Mouse (Mus musculus): ENCODE measurements around the gene Akr1d1. TPM values are rescaled to one million over a fixed set of nuclear protein-coding genes. Genes with fewer than 3 reads are reported as not detected.

Gene Akr1d1
- polyA plus RNA-seq, 1 experiment from 2014 or later: 1.2 TPM

- WGBS: 64% methylated on average over 3 of the region's 3 CpGs
- H3K9ac ChIP-seq (replicated peaks; ENCODE audit: low read length): no peak overlapping the region
- no peaks in the 10 kb centered on the region for H3K27me3 ChIP-seq (ENCODE audit: insufficient read depth, low read length)
- H3K27ac ChIP-seq (ENCODE audit: low read length): no peak overlapping the region
- ATAC-seq (ENCODE audit: low FRiP score, low TSS enrichment): no peak
- H3K4me1 ChIP-seq (ENCODE audit: insufficient read depth, low read length): peaks cover 4% of the 10 kb centered on the region; the same call in 1 of the 2 replicates
- H3K4me2 ChIP-seq (replicated peaks; ENCODE audit: low read depth, low read length): no peak overlapping the region
- no peak overlapping the region for H3K4me3 ChIP-seq (ENCODE audit: low read length)
- no peaks in the 10 kb centered on the region for H3K36me3 ChIP-seq (ENCODE audit: insufficient read depth, low read length)
- H3K9me3 ChIP-seq (ENCODE audit: low read length): no peaks in the 10 kb centered on the region
These were observed 77.7 kb downstream of the Akr1d1 start for GRCm38 (mm10) chr6:37607511-37608289.

DNA sequence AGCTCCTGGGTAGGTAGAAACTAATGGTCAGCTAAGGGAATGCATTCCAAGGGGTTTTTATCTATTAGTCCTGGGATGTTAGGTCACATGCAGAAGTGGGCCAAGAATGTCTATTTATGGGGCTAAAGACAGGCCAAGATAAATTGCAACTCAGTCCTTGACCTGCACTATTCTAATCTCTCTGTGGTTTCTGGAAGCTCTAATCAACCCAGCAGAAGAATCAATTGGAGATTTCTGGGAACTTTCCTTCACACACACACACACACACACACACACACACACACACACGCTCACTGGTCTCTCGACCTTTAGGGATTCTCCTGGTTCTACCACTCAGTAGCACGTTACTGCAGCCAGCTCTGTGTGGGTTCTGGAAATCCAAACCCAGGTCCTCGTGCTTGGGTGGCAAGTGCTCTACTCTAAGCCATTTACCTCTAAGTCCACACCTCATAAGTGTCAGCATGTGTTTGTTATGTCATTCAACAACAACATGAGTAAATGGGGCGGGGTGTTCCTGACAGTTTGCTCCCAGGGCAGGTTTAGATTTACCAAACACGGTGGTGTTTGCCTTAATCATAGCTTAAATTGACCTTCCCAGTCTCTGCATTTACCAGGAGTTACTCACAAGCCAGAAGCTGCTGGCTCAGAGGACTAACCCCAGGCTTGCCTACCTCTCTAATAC is 82.8 kb downstream of the Akr1d1 start:
- Histone ChIP-seq H3K9me3 (ENCODE audit: low read length) (no peaks in the 10 kb centered on the region), H3K4me2 (replicated peaks; ENCODE audit: low read depth, low read length) (no peak overlapping the region), H3K9ac (replicated peaks; ENCODE audit: low read length) (no peak overlapping the region), H3K27me3 (ENCODE audit: insufficient read depth, low read length) (no peaks in the 10 kb centered on the region), H3K4me1 (ENCODE audit: insufficient read depth, low read length) (no peaks in the 10 kb centered on the region), H3K27ac (ENCODE audit: low read length) (no peak overlapping the region), H3K4me3 (ENCODE audit: low read length) (no peak overlapping the region), H3K36me3 (ENCODE audit: insufficient read depth, low read length) (no peaks in the 10 kb centered on the region)
- 78% methylated on average over 6 of the region's 6 CpGs for WGBS
- no peak for ATAC-seq (ENCODE audit: low FRiP score, low TSS enrichment)

- Histone ChIP-seq H3K4me3 (ENCODE audit: low read length) (no peak overlapping the region), H3K9ac (replicated peaks; ENCODE audit: low read length) (no peak overlapping the region), H3K9me3 (ENCODE audit: low read length) (no peaks in the 10 kb centered on the region), H3K27me3 (ENCODE audit: insufficient read depth, low read length) (no peaks in the 10 kb centered on the region), H3K27ac (ENCODE audit: low read length) (no peak overlapping the region), H3K4me2 (replicated peaks; ENCODE audit: low read depth, low read length) (no peak overlapping the region), H3K36me3 (ENCODE audit: insufficient read depth, low read length) (no peaks in the 10 kb centered on the region), H3K4me1 (ENCODE audit: insufficient read depth, low read length) (no peaks in the 10 kb centered on the region)
- WGBS: 91% methylated on average over 2 of the region's 2 CpGs
- no peak for ATAC-seq (ENCODE audit: low FRiP score, low TSS enrichment)
These were observed 85.5 kb downstream of the Akr1d1 start for GRCm38 (mm10) chr6:37615490-37615889.

GRCm38 (mm10) chr6:37616136-37616535 is 86.2 kb downstream of the Akr1d1 start:
- Histone ChIP-seq H3K4me1 (ENCODE audit: insufficient read depth, low read length) (no peaks in the 10 kb centered on the region), H3K27me3 (ENCODE audit: insufficient read depth, low read length) (no peaks in the 10 kb centered on the region), H3K9ac (replicated peaks; ENCODE audit: low read length) (no peak overlapping the region), H3K9me3 (ENCODE audit: low read length) (no peaks in the 10 kb centered on the region), H3K4me2 (replicated peaks; ENCODE audit: low read depth, low read length) (no peak overlapping the region), H3K27ac (ENCODE audit: low read length) (no peak overlapping the region), H3K36me3 (ENCODE audit: insufficient read depth, low read length) (no peaks in the 10 kb centered on the region), H3K4me3 (ENCODE audit: low read length) (no peak overlapping the region)
- ATAC-seq (ENCODE audit: low FRiP score, low TSS enrichment): no peak
- WGBS: 94% methylated on average over 7 of the region's 7 CpGs

DNA sequence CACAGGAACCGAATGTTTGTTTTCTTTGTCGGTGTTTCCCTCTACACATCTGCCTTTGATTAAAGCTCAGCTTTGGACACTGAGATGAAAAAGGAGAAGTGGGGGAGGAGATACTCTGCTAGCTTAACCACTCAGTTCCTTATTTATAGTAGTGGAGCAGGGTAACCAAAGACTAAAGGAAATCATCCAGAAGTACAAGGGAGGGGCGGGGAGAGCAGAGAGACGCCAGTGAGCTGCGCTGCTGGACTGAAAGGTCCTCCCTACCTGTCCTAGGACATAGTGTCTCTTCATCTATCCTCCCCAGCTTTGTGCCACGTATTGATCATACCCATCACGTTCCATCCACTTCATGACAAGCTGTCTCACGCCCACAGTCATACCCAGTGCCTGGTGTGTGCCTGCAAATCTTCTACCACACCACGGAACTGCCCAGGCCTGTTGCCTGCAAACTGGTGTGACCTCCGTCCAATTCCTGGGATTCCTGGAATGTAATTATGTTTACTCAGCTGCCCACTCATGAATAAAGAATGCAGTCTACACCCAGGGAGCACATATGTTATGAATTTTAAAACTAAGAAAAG is 87.5 kb downstream of the Akr1d1 start:
- no peak overlapping the region for H3K4me3 ChIP-seq (ENCODE audit: low read length)
- ATAC-seq (ENCODE audit: low FRiP score, low TSS enrichment): peak; percentile 85
- no peaks in the 10 kb centered on the region for H3K4me1 ChIP-seq (ENCODE audit: insufficient read depth, low read length)
- H3K27me3 ChIP-seq (ENCODE audit: insufficient read depth, low read length): no peaks in the 10 kb centered on the region
- H3K9me3 ChIP-seq (ENCODE audit: low read length): no peaks in the 10 kb centered on the region
- no peak overlapping the region for H3K4me2 ChIP-seq (replicated peaks; ENCODE audit: low read depth, low read length)
- H3K36me3 ChIP-seq (ENCODE audit: insufficient read depth, low read length): no peaks in the 10 kb centered on the region
- H3K9ac ChIP-seq (replicated peaks; ENCODE audit: low read length): no peak overlapping the region
- 22% methylated on average over 10 of the region's 10 CpGs for WGBS
- H3K27ac ChIP-seq (ENCODE audit: low read length): peak overlapping the region; percentile 23; the same call in 1 of the 2 replicates

Other genes with a start within 250 kb of the Akr1d1 start
- 0.55 and 0.74 TPM in 2 replicates for gene Dgki, start 230.0 kb upstream of the Akr1d1 start, polyA plus RNA-seq (2015; fragmentation: Nextera tagmentation; extraction: Ambion mirVana)
- gene Creb3l2, start 88.0 kb upstream of the Akr1d1 start, polyA plus RNA-seq (2015; fragmentation: Nextera tagmentation; extraction: Ambion mirVana): 31.7 and 34.9 TPM in 2 replicates